Mouse (Mus musculus): ENCODE measurements around the gene Per1.

Gene Per1

GRCm38 (mm10) chr11:69064259-69065133 lies 30.5 kb upstream of the Per1 start:
- no peak for DNase-seq (ENCODE audit: low spot score)

- DNase-seq (ENCODE audit: low spot score) = no peak
Observed at GRCm38 (mm10) chr11:69065394-69065925, 29.6 kb upstream of the Per1 start.

GRCm38 (mm10) chr11:69066163-69066861 lies 28.7 kb upstream of the Per1 start:
- DNase-seq (ENCODE audit: low spot score) = peak; percentile 72

DNA sequence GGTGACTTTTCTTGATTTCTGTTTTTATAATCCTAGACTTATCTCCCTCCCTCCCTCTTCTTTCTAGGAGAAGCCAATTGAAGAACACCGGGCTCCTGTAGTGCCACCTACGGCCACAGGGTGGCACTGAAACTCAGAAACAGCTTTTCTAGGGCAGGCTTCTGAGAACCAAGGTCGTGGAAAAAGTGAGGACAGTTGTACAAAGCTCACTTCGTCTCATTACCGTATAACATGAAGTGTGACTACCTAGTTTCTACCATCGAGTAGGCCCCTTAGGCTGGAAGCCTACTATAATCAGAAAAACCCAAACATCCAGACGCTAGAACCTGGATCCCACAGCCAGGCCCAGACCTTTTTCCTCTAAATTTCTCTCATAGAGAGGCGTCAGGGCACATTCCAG lies 28.1 kb upstream of the Per1 start:
- DNase-seq (ENCODE audit: low spot score) = peak; percentile 90

- peak; percentile 43 for DNase-seq (ENCODE audit: low spot score)
Observed at GRCm38 (mm10) chr11:69067601-69068000, 27.4 kb upstream of the Per1 start.

- DNase-seq (ENCODE audit: low spot score) = no peak
Observed at GRCm38 (mm10) chr11:69070093-69070492, 24.9 kb upstream of the Per1 start.

- peak; percentile 96 for DNase-seq (ENCODE audit: low spot score)
Observed at GRCm38 (mm10) chr11:69070590-69071222, 24.3 kb upstream of the Per1 start, which contains the start of gene Tmem107. Gene Tmem107 (plus strand): TSS chr11:69070806.

DNA sequence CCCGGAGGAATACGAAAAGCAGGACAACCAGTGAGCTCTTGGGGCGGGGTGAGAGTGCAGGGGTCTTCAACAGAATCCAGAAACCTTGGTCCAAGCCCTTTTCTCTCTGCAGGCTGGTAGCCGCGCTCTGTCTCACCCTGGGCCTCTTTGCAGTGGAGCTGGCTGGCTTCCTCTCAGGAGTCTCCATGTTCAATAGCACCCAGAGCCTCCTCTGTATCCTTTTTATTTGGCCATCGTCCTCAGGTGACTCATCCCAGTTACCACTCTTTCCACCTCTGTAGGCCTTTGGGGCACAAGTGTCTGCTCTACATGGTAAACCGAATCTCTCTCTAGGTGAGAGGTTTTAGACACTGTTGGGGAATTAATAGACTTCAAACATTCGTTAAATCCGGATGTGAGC lies 23.8 kb upstream of the Per1 start:
- DNase-seq (ENCODE audit: low spot score) = peak; percentile 43

DNA sequence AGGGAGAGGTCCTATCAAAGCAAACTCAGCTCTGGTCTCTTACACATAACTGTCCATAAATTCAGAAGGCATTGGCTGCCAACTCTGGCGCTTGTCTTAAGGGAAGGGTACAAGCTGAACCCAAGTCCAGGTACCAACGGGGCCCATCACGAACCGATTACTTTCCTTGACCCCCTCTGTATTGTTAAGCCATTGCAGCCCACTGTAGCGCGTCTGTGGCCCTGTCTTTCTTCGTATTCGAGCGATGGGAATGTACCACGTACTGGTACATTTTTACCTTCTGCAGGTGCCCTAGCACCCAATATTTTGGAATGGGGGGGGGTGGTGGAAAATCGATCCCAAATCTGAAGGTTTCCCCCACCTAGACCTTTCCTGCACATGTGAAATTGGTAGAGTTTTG lies 22.8 kb upstream of the Per1 start:
- DNase-seq (ENCODE audit: low spot score) = no peak

DNA sequence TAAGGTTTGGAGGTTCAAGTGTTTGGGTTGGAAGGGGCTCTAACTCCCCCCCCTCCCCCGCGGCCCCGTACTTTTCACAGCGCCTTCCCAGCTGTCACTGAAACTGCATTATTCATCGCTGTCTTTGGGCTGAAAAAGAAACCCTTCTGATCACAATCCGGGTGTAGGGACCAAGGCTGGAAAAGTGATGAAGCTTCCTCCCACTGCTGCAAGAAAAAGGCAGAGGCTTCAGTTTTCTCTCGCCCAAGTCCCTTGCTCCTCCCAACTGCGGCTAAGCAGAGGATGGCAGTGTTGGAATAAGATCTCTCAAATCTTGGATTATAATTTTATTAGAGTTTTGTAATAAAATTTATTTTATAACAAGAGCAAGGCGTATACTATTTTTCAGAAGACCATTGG lies 22.4 kb upstream of the Per1 start:
- no peak for DNase-seq (ENCODE audit: low spot score)

DNA sequence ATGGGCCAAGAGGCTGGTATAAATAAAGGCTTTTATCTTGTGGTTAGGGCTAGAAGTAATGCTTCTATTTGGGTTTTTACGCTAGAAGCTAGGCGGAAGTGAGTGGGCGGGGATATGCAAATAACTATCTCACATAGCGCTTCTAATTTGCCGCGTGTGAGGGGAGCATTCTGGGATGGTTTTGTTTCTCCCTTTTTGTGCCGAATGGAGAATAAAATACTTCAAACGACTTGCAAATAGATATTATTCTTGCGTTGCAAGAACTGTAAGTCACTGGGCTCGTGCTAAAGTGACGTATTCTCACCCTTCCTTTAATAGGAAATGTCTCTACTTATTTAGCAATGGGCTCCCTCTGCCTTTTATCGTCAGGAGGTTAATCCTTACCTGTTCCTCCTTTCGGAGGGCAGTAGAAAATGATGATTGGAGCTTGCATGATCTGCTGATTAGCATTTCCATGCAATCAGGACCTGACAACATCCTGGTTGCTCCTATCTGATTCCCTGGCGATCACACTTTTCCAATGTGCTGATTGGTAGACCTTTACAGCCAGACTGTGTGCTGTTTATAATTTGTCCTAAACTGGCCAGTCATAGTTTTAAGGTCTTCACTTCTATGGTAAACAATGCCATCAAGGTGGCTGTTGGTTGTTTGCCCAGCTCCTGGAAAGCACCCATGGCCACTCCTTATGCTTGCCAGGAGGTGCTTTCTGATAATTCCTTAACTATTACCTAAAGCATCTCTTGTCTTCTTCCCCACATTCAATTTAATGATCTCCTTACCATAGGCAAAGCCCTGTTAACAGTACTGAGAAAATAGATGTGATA lies 21.7 kb upstream of the Per1 start:
- DNase-seq (ENCODE audit: low spot score) = peak; percentile 93

DNA sequence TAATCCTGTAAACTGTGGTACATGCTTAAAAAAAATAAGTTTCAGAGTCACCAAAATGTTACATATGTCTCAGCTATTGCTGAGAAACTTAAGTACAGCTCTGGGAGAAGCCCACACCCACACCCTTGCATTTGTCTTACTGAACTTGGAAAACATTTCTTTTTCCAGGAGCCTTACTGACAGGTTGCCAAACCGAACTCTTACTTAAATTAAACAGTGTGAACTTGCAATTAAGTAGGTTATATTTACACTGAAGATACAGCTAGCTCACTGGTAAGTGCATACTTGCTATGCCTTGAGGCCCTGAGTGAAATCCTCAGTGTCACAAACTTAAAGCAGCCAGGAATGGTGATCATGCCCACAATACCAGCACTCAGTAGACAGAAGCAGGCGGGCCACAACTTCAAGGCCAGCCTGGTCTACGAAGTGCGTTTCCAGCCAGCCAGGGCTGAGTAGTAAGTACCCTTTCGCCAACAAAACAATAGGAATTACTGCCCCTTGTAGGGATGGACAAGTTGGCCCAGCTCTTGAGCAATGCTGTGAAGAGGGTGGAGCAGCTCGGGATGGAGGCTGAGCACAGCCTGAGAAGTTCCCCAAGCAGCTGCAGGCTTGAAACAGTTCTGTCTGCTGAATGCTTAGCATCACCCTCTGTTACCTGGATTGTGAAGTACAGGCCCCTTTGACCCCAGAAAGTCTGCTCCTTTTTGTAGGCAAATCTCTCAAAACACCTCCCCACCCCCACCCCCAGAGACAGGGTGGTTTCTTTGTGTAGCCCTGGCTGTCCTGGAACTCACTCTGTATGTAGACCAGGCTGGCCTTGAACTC lies 20.9 kb upstream of the Per1 start:
- DNase-seq (ENCODE audit: low spot score) = no peak

GRCm38 (mm10) chr11:69074776-69075069 lies 20.3 kb upstream of the Per1 start:
- DNase-seq (ENCODE audit: low spot score) = no peak

- DNase-seq (ENCODE audit: low spot score) = no peak
Observed at GRCm38 (mm10) chr11:69075764-69076479, 19.1 kb upstream of the Per1 start.

DNA sequence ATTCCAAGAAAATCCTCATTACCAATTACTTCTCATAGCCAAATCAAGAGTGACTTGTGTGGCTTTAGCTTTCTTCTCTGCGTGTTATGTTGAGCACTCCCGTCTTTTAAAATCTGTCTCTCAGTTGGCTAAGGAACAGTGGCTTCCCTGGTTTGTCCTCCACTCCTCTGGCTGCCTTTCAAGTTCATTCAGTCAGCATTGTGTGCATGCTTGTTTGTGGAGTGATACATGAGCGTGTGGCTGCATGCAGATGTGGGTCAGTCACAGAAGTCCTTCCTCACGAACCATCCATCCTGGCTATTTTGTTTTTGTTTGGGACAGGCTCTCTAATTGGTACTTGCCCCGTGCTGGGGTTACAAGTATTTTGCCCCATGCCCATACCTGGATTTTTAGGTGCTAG lies 18.4 kb upstream of the Per1 start:
- DNase-seq (ENCODE audit: low spot score) = no peak

DNA sequence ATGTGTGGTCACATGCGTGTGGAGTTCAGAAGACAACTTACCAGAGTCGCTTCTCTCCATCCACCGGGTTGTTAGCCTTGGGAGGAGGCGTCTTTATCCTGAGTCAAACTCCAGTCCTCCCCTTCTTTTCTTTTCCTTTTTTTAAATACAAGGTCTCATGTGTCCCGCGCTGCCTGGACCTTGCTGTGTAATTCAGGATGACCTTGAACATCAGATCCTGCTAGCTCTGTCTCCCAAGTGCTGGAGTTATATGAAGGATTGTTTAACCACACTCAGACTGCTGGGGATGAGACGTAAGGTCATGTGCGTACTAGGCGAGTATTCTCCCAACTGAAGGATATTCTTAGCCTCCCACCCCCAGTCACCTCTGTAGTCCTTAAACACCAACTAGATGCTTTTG lies 17.7 kb upstream of the Per1 start:
- DNase-seq (ENCODE audit: low spot score) = no peak

- no peak for DNase-seq (ENCODE audit: low spot score)
Observed at GRCm38 (mm10) chr11:69078041-69078440, 17.0 kb upstream of the Per1 start.

DNA sequence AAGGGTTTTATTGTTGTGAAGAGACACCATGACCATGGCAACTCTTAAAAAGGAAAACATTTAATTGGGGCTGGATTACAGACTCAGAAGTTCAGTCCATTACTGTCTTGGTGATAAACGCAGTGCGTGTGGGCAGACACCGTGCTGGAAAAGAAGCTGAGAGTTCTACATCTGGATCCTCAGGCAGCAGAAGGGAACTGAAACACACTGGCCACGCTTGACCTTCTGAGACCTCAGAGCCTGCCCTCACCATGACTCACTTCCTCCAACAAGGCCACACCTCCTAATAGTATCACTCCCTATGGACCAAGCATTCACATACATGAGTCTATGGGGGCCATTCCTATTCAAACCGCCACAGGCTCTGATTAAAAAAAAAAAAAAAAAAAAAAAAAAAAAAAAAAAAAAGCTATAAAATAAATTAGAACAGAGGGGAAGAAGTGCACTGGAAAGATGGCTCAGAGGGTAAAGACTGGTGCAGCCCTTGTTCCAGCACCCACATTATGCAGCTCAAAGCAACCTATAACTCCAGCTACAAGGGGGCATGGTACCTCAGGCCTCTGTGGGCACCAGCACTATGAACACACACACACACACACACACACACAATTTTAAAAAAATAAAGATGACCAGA lies 16.1 kb upstream of the Per1 start:
- peak; percentile 70 for DNase-seq (ENCODE audit: low spot score)

DNA sequence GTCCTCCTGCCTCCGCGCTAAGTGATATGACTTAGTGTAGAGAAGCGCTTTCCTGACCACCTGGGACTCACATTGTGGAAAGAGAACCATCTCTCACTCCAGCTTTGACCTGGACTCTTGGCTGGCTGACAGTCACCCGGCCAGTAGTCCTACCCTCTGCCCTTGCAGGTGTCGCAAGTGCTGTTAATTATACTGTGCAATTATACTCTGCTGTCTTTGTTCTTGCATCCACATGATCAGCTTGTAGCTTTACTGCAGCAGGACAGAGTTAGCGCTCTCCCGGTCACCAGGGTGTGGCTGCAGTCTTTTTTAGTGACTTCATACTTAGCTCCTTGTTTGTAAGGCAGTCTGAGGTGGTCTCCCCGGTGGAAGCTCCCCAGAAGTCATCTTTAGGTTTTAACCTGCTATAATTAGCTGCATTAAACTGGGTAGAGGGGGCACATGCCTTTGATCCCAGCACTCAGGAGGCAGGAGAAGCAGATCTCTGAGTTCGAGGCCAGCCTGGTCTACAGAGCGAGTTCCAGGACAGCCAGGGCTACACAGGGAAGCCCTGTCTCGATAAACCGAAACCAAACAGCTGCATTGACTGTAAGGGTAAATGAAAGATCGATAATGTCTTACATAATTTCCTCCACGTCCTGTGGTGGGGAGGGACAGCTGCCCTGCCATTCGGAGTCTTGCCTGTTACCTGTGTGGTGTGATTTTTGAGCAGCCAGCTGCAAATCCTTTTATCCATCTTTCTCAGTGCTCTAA lies 14.7 kb upstream of the Per1 start:
- DNase-seq (ENCODE audit: low spot score) = no peak
